Mouse (Mus musculus) liver, embryonic 14 days (tissue): ENCODE measurements around the gene Usp4. TPM values are rescaled to one million over a fixed set of nuclear protein-coding genes. Genes with fewer than 3 reads are reported as not detected.

Experiments used
- polyA plus RNA-seq: library from polyadenylated mRNA; depleted of rRNA; stranded (reverse); fragments of >200 nt; gene quantifications from 2 replicates; pipeline ENCODE4 v1.2.3, GENCODE M21; 2012; rRNA removed

Gene Usp4
- polyA plus RNA-seq, result 36.5 and 40.0 TPM in 2 replicates

GRCm38 (mm10) chr9:108347540-108348289 lies at the start of gene Usp4:
Gene Usp4 (plus strand): TSS chr9:108347853.

DNA sequence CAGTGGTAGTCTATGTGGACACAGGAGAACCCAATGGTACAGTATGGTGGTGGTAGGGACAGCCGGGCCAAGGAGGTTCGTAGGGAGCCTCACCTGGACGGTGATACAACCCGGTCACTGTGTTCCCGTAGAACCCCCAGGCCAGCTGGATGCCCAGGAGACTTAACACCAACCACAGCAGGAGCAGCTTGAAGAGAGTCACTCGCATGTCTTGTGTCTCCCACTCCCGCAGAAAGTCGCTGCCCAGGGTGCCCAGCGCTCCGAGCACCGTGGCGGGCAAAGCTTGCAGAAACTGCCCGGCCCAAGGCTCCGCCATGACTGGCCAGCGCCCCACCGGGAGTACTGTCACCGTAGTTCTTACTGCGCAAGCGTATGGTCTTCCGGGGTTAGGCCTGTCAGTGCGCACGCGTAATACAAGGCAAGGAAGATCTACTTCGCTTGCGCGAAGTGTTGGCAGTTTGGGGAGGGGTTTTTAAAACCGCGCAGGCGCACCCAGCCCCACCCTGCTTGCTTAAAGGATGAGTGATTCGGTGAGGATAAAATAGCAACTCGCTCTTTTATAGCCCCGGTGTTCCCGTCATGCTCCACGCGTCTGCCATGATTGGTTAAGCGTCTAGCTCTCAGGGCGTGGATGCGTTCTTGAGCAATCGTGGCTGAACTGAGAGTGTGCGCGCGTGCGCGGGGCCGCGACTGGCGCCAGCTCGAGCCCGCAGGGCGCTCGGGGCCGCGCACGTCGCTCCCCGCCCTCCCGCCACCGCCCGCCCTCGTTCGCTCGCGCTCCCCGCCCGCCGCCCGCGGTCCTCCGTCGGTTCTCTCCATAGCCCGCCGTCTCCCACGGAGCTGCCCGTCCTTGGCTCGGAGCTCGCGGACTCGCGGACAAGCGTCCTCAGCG lies 41.8 kb upstream of the Usp4 start, which contains the start of the genes Rhoa and Tcta:
Gene Rhoa, plus strand, starts transcription at position 501 of the 892 bp plus-strand sequence.
Gene Tcta, minus strand, starts transcription at position 532 of the 892 bp plus-strand sequence.

DNA sequence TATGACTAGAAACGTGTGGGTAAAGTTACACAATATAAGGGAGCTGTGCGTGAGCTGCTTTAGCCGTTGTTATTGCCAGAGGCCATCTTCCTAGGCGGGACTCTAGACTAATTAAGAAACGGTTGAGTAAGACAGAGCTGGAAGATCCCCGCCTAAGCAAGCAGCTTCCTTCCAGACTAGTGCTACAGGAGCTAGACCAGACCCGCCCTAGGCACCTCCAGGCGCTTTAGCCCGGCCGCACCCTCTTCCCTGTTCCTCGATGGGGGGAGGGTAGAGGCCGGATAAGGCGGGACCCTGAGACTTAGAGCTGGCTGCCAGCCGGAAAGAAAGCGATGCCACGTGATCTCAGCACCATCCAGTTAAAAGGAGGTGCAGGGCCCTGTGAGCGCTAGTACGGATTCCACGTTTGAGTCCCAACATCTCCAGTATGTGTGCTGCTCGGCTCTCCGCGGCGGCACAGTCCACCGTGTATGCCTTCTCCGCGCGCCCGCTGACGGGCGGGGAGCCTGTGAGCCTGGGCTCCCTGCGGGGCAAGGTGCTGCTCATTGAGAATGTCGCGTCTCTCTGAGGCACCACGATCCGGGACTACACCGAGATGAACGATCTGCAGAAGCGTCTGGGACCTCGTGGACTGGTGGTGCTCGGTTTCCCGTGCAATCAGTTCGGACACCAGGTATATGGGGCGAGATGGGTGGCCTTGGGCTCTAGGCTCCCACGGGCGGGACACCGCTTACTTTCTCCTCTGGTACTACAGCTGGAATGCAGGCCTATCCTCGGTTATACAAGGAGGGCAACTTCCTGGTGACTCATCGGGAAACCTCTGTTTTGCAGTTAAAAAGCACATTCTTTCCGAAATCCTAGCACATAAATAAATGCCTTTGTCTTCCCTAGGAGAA lies 8.5 kb upstream of the Usp4 start, which contains the start of gene Gpx1:
Gene Gpx1, plus strand, starts transcription at position 18 of the 896 bp plus-strand sequence.

GRCm38 (mm10) chr9:108392676-108393075 lies 45.0 kb downstream of the Usp4 start, which contains the start of gene 1700102P08Rik:
Gene 1700102P08Rik (plus strand): TSS chr9:108392805.

GRCm38 (mm10) chr9:108428384-108428783 lies 80.7 kb downstream of the Usp4 start, which contains the start of gene Ccdc36:
Gene Ccdc36 (minus strand): TSS chr9:108428484.

GRCm38 (mm10) chr9:108436182-108436581 lies 88.5 kb downstream of the Usp4 start, which contains the start of gene BC048562:
Gene BC048562 (plus strand): TSS chr9:108436482.

Other genes starting within 250 kb of the Usp4 start
- 0.86 and 0.89 TPM in 2 replicates for gene Bsn, start 157.5 kb upstream of the Usp4 start, polyA plus RNA-seq
- 4.5 and 5.6 TPM in 2 replicates for gene Dag1, start 83.9 kb upstream of the Usp4 start, polyA plus RNA-seq
- gene Nicn1, start 57.4 kb upstream of the Usp4 start, polyA plus RNA-seq, result 2.7 and 3.1 TPM in 2 replicates
- 6.6 and 7.8 TPM in 2 replicates for gene Amt, start 51.0 kb upstream of the Usp4 start, polyA plus RNA-seq
- gene Rhoa, start 41.7 kb upstream of the Usp4 start, polyA plus RNA-seq, result 77.4 and 89.7 TPM in 2 replicates
- 8.4 and 10.7 TPM in 2 replicates for gene Tcta, start 41.7 kb upstream of the Usp4 start, polyA plus RNA-seq
- 3,245 and 3,712 TPM in 2 replicates for gene Gpx1, start 8.9 kb upstream of the Usp4 start, polyA plus RNA-seq
- gene 1700102P08Rik, start 45.0 kb downstream of the Usp4 start, polyA plus RNA-seq, result 0.36 and 0.61 TPM in 2 replicates
- gene Ccdc36, start 80.6 kb downstream of the Usp4 start, polyA plus RNA-seq, result 0.17 TPM in 2 replicates
- gene BC048562, start 88.6 kb downstream of the Usp4 start, polyA plus RNA-seq, result not detected in 2 replicates
- gene Ccdc71, start 112.7 kb downstream of the Usp4 start, polyA plus RNA-seq, result 9.1 and 10.2 TPM in 2 replicates
- gene Klhdc8b, start 113.7 kb downstream of the Usp4 start, polyA plus RNA-seq, result 10.9 and 12.7 TPM in 2 replicates
- gene Lamb2, start 131.9 kb downstream of the Usp4 start, polyA plus RNA-seq, result 7.2 and 7.9 TPM in 2 replicates
- gene Usp19, start 142.7 kb downstream of the Usp4 start, polyA plus RNA-seq, result 29.8 and 34.1 TPM in 2 replicates
- gene Qars, start 159.9 kb downstream of the Usp4 start, polyA plus RNA-seq, result 97.1 and 108 TPM in 2 replicates
- 36.9 and 46.0 TPM in 2 replicates for gene Qrich1, start 169.0 kb downstream of the Usp4 start, polyA plus RNA-seq
- 120 and 136 TPM in 2 replicates for gene Impdh2, start 212.4 kb downstream of the Usp4 start, polyA plus RNA-seq
- gene Ndufaf3, start 219.6 kb downstream of the Usp4 start, polyA plus RNA-seq, result 9.9 and 11.3 TPM in 2 replicates
- gene Dalrd3, start 222.0 kb downstream of the Usp4 start, polyA plus RNA-seq, result 38.4 and 45.4 TPM in 2 replicates
- gene Wdr6, start 230.9 kb downstream of the Usp4 start, polyA plus RNA-seq, result 7.5 and 8.5 TPM in 2 replicates
- 0.63 and 0.67 TPM in 2 replicates for gene P4htm, start 249.8 kb downstream of the Usp4 start, polyA plus RNA-seq